Mouse (Mus musculus) spleen, postnatal 36 days (tissue): ENCODE data around the gene Plxna4.

Source experiments
- DNase-seq, 2 experiments: peaks; one replicate each; pipeline ENCODE4 v3.0.0; 2022; ENCODE audit warnings: low spot score in 2 of 2, mixed read lengths in 1 of 2

The Plxna4 gene

GRCm38 (mm10) chr6:32475958-32476357, 112.0 kb downstream of the Plxna4 start:
- DNase-seq = no peak

DNA sequence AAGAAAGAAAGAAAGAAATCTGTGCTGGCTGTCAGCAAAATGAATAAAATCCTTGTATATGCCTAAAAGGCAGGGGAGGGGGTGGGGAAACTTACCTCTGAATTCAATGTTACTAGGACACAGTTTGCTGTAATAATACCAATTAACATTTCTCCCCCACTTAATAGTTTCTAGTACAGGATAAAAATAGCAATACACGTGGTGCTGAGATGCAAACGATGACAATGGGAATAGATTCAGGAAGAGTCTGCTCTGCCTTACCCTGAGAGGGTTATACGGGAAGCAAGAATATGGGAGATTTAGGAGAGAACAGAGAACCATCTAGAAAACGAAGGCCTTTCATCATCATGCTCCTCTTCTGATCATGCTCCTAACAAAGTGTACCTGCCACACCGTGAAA, 115.9 kb downstream of the Plxna4 start:
- DNase-seq = no peak

GRCm38 (mm10) chr6:32471639-32472038, 116.4 kb downstream of the Plxna4 start:
- DNase-seq = no peak

DNA sequence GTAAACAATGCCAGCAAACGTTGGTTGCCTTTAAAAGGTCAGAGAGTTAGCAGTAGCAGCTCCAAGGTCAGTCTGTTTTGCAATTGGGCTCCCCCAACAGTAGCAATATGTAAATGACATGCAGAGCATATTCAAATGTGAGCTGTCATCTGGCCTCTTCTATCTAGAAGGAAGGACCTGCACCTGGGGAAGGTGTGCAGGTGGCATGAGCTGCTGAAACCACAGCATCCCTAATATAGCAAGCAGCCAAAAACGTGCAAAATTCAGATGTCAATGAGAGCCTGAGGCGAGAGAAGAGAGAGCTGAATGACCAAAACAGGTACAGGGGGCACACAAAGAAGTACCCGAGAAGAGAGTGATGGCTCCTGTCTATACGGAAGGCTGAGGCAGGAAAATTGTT, 118.8 kb downstream of the Plxna4 start:
- no peak for DNase-seq

DNA sequence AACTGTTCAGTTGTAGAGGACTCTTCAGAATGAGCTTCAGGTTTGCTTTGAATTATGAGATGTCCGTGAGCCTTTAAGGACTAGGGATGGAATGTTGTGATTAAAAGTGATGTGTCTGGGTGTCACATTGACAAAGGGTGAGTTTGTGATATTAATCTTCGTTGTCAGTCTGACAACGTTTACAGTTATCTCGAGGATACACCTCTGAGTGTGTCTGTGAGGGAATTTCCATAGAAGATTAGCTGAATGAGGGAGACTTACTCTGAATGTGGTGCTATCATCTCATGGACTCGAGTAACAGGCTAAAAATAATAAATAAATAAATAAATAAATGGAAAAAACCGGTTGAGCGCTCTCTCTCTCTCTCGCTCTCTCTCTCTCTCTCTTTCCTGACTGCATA, 122.9 kb downstream of the Plxna4 start:
- no peak for DNase-seq

DNA sequence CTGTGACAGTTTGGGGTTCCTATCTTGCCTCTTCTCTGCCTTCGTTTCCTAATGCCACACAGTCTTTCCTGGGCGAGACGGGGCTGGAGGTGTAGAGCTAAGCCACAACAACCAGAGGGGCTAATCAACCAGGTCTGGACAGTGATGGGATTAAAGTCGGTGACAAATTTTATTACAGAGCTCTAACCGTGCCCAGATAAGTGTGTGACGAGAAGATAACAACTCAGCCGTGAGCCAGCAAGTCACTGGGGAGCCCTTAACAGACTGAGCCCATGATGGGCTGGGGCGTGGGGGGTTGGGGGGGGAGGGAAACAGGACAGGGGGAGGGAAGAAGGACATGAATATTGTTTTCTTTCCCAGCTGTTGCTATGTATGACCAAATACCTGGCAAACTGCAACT, 123.4 kb downstream of the Plxna4 start:
- no peak for DNase-seq

GRCm38 (mm10) chr6:32464046-32464445, 123.9 kb downstream of the Plxna4 start:
- DNase-seq = no peak

- DNase-seq = no peak
Observed at GRCm38 (mm10) chr6:32460400-32460799, 127.6 kb downstream of the Plxna4 start.

DNA sequence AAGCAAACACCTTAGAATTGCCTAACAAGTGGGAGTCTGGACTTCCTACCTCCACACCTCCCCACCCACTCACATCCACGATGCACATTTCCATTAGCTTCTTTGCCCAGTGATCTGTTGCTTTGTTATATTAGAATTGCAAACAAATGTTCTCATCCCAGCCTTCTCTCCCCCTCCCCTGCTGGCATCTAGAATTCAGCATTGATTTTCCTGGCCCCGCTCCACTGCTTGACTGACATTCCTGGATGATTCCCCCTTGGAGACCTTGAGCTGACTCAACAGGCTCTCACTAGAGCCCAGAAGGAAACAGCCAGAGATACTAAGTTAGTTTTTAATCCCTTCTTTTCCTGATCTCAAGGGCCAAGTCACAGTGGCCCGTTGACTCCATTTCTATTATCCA, 131.4 kb downstream of the Plxna4 start:
- DNase-seq = no peak

- no peak for DNase-seq
Observed at GRCm38 (mm10) chr6:32451851-32452250, 136.1 kb downstream of the Plxna4 start.

DNA sequence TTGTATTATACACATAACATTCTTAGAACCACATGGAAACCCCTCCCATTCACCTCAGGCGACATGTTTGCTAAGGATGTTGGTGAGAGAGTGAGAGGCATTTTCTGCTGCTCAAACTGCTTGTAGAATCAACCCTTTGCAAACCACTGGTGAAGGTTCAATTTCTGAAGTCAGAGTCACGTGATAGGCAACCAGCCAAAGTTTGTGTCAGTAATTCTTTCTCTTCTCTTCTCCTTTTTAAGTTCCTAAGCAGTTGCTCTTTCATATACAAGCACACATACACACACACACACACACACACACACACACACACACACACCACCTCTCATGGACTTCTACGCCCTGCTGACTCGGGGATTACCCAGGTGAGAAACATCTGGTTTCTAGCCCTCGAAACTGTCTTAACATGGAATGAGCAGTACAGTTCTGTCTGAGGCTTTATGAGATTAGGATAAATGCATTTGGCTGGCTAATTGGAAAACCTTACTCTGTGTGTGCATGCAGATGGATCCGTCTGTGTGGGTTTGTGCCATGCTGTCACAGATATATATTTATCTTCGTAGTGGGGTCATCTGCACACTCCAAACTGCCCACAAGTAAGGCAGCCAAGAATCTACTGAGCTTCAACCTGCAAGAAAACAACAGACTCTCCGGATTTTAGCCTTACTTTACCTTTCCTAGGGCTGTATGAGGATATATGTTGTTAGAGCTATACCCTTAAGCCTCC, 138.6 kb downstream of the Plxna4 start:
- DNase-seq = no peak

DNA sequence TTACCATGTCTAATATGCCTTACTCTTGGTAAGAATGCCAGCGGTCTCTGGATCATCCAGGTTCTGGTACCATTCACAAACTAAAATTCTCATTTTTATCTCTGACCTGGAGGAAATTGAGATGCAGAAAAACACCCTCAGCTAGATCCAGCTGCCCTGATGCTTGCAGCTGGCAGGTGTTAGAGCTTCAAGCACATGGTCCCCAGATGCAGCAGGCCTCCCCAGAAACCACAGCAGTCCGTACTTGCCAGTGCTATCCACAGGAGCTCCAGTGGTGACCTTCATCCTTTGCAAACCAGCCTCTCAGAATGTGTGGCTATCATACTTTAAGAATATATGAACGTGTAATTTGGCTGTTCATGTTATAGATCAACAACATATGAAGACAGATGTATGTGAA, 139.2 kb downstream of the Plxna4 start:
- DNase-seq = no peak

DNA sequence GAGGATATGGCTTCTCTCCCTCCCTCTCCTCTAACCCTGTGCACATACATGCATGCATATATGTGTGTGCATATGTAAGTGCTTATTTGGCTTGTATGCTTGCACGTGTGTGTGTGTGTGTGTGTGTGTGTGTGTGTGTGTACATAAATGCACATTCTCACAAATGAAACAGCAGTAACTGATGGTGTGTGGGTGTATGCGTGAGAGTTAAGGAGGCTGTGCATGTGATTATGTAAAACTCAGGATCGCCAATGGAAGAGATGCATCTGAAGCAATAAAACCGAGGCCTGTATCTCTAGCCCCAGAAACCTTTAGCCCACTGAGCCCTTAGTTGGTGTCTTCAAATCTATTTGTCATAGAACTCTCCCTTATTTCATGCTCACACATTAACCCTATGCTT, 141.7 kb downstream of the Plxna4 start:
- DNase-seq = no peak

DNA sequence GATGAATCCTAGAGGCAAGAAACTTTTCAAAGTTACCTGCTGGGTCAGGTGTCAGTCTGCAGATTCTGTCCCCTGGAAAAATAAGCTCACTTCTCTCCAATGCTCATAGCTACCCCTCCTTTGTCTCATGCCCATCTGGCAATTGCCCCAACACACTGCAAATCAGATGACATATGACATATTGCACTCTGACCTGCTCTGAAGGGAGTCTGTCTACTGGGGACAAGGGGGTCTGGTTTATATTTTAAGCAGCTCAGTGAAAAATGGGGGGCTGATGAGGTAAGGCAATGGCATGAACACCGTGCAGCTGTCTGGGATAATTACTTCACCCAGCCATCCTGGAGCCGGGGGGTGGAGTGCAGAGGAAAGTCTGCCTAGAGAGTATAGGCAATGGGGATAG, 142.7 kb downstream of the Plxna4 start:
- DNase-seq = no peak

- DNase-seq = no peak
Observed at GRCm38 (mm10) chr6:32444393-32444792, 143.6 kb downstream of the Plxna4 start.

GRCm38 (mm10) chr6:32443679-32444078, 144.3 kb downstream of the Plxna4 start:
- DNase-seq = no peak

DNA sequence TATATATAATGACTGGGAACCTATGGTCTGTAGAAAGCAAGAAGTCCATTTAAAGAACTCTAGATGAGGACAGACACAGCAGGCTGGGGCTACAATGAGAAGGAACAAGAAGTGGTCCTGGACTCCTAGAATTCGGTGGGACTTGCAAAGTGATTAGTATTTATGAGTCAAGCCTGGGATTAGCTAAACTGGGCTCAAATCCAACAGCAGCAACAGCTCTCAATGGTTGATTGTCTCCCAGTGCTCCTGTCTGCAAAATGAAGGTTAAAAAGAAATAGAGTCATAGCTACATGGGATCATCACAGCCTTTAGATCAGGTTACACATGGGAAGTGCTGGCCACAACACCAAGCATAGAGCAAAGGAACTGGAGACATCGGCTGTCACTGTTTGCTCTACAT, 148.6 kb downstream of the Plxna4 start:
- DNase-seq = no peak

GRCm38 (mm10) chr6:32437219-32437618, 150.8 kb downstream of the Plxna4 start:
- DNase-seq = no peak

DNA sequence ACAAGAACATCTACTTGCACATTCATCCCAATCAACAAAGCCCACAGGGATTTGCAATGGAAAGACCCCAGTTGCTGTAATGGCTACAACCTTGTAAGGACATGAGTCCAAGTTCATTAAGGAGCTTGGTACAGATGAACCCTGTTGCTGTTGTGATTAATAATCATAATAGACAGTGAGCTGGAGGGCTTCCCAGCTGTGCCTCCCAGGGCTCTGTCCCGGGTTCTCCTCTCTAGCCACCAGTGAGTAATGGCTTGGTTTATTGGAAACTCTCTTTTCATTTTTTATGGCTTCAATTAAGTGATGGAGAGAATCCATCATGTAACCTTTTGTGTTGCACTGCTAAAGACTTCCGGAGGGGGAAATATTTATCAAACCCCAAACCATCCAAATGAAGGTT, 164.9 kb downstream of the Plxna4 start:
- DNase-seq = no peak

GRCm38 (mm10) chr6:32420610-32421009, 167.4 kb downstream of the Plxna4 start:
- no peak for DNase-seq

GRCm38 (mm10) chr6:32417351-32417750, 170.6 kb downstream of the Plxna4 start:
- no peak for DNase-seq

DNA sequence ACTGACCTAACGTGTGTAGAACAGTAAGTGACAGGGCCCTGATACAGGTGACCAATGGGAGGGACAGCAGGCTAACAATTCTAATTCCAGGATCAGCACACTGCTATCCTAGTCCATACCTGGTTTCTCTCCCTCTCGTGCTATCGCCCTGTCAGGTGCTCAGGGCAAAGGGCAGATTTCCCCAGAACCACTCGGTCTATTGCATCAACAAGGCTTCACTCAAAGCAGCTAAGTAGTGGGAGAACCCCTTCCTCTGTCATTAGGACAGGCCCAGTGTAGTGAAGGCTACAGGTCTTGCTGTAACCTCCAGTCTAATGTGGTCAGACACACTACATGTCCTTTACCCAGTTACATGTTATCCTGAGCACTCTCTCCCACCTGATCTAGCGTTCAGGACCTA, 176.7 kb downstream of the Plxna4 start:
- DNase-seq = no peak

- no peak for DNase-seq
Observed at GRCm38 (mm10) chr6:32409625-32410024, 178.4 kb downstream of the Plxna4 start.

DNA sequence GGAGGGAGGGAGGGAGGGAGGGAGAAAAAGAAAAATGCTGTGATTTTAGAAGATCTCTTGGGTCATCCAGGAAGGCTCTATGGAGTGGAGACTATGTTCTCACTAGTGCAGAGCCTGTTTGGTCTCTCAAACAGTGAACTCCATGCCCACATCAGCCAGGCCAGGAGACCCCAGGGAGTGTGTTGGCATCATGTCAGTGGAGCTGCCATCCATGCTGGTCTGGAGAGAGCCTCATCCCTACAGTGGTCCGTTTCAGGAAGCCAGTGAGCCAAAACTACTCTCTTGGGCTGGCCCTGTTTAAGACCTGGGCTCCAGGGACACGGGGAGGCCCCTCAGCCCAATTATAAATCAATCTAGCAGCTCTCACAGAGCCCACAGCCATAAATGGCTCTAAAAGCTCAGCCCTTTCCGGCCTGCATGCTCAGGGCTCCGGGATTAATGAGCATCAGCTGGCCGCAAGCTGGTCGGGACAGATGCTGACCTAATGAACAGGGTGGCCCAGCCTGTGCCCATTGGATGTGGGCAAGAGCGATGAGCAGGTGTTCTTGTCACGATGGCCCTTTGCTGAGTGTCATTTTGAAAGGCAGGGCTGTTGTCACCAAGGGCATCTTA, 180.3 kb downstream of the Plxna4 start:
- no peak for DNase-seq
